30 mouse cellular contexts compared by ENCODE assay signal in genomic region chr17:27457038-27457577, GRCm38 (mm10).
"Had no signal": no experiment of that assay in that cellular context is flagged by ENCODE, and none has a peak within 500 bp of the region (broad histone marks: within the 10 kb centered on the region; RNA-seq: fewer than 3 reads in every experiment).

No protein-coding gene starts in this region.

- H3K4me1 ChIP-seq: limb, embryonic 10.5 days; limb, embryonic 12.5 days; limb, embryonic 13.5 days; limb, embryonic 15.5 days; liver, embryonic 12.5 days; liver, embryonic 13.5 days; liver, embryonic 15.5 days; lung, embryonic 15.5 days; megakaryocyte, embryonic 14.5 days; midbrain, embryonic 10.5 days; midbrain, embryonic 12.5 days; midbrain, embryonic 13.5 days; midbrain, embryonic 15.5 days; neural tube, embryonic 12.5 days; neural tube, embryonic 13.5 days had no signal

- H3K27ac ChIP-seq: limb, embryonic 10.5 days; limb, embryonic 12.5 days; limb, embryonic 13.5 days; limb, embryonic 15.5 days; liver, embryonic 12.5 days; liver, embryonic 13.5 days; liver, embryonic 14.5 days; liver, embryonic 15.5 days; lung, embryonic 15.5 days; macrophage; midbrain, embryonic 10.5 days; midbrain, embryonic 12.5 days; midbrain, embryonic 13.5 days; midbrain, embryonic 15.5 days; neural tube, embryonic 12.5 days; neural tube, embryonic 13.5 days had no signal

- H3K4me3 ChIP-seq: limb, embryonic 10.5 days; limb, embryonic 12.5 days; limb, embryonic 13.5 days; limb, embryonic 15.5 days; liver, embryonic 12.5 days; liver, embryonic 13.5 days; liver, embryonic 15.5 days; lung, embryonic 15.5 days; midbrain, embryonic 10.5 days; midbrain, embryonic 12.5 days; midbrain, embryonic 13.5 days; midbrain, embryonic 15.5 days; myocyte; neural tube, embryonic 12.5 days; neural tube, embryonic 13.5 days had no signal

- ATAC-seq: liver, embryonic 12.5 days; liver, postnatal 0 days; lung, postnatal 0 days; midbrain, embryonic 15.5 days; midbrain, embryonic 16.5 days had no signal

- DNase-seq: liver; liver, embryonic 13.5 days; liver, postnatal 0 days; lung, adult 18-20 months; lung, adult 2 months; lung, embryonic 14.5 days; lung, postnatal 10 days; lung, postnatal 14 days; lung, postnatal 36 days; lung, postnatal 4 days; midbrain, embryonic 14.5 days had no signal

- H3K27me3 ChIP-seq: liver, embryonic 13.5 days; liver, embryonic 15.5 days; lung, embryonic 15.5 days; midbrain, embryonic 13.5 days; midbrain, embryonic 15.5 days; neural tube, embryonic 12.5 days; neural tube, embryonic 13.5 days had no signal
